Mouse (Mus musculus) neutrophil, adult 5-6 weeks (primary cell): ENCODE measurements around the gene Sap18. TPM values are rescaled to one million over a fixed set of nuclear protein-coding genes. Genes with fewer than 3 reads are reported as not detected.
A peak's percentile ranks its signal among the peaks of the same experiment; 100 is the strongest.
"Not testable (repeated sequence)": the region's sequence is repeated elsewhere in the genome, so short reads cannot be mapped to it uniquely, and the experiment has no call there.

ENCODE experiments used
- ATAC-seq: fragments of 151-379, 151-347 bp; 2 replicates; pipeline ENCODE4 v1.8.0; 2017; ENCODE audit warnings: mild to moderate bottlenecking, moderate TSS enrichment; ENCODE audit not compliant: insufficient number of reproducible peaks, poor library complexity, low FRiP score, severe bottlenecking; ENCODE audit errors: extremely low read depth
- total RNA-seq: library from RNA; stranded (forward); fragments of 200-1000 nt; gene quantifications from 2 replicates; pipeline ENCODE4 v1.2.3, GENCODE M21; 2017

The Sap18 gene
- total RNA-seq, 1 experiment from 2014 or later, result 34.6 TPM

DNA sequence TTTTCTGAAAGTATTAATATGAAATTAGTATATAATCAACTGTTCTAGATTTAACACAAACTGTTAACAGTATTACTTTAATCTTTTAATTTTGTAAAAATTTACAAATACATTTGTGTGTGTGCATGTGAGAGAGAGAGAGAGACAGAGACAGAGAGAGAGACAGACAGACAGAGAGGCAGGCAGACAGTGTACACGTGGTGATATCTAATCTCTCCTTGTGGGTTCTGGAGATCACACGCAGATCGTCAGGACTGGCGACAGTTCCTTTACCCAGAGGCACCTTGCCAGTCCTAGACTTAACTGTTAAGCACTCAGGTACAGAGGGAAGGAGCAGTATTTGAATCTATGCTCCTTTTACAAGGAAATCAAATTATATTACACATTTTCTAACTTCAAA is 22.9 kb downstream of the Sap18 start:
- no peak for ATAC-seq

DNA sequence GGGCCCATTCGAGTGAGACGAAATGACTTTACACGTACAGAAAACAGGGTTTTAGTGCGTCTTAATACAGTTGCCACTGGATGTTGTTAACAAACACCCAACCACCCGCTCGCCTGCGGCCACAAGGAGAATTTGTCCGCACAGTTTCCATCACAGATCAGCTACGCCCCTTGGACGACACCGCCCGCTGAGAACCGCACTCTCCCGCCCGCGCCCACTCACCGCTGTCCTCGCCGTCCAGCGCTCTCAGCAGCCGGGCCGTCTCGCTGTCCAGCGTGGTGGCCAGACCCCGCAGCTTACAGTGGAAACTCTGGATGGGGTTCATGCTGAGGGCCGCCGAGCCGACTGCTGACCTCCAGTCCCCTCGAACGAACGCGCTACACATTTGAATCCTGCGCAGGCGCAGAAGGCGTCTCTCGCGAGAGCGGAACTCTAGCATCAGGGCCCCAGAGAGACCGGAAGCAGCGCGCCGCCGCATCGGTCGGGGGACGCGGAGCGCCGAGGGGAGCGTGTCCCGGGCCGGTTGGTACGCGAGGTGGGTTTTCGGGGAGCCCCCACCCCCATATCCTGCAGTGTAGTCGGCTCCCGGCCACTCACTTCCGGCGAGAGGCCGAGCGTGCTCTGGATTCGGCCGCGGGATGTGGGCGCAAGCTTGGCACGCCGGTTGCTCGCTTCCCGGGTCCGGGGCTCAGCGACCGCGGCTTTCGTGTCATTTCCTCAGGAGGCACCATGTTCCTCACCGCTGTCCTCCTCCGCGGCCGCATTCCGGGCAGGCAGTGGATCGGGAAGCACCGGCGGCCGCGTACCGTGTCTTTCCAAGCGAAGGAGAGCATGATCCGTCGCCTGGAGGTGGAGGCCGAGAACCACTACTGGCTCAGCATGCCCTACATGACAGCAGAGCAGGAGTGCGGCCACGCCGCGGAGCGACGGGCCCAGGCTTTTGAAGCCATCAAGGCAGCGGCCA is 28.1 kb downstream of the Sap18 start, which contains the start of the genes Ska3 and Mrpl57:
Ska3 (minus strand) TSS at position 398 of the 964 bp plus-strand sequence.
Mrpl57 (plus strand) TSS at position 447 of the 964 bp plus-strand sequence.
- peak; percentile 85 for ATAC-seq

DNA sequence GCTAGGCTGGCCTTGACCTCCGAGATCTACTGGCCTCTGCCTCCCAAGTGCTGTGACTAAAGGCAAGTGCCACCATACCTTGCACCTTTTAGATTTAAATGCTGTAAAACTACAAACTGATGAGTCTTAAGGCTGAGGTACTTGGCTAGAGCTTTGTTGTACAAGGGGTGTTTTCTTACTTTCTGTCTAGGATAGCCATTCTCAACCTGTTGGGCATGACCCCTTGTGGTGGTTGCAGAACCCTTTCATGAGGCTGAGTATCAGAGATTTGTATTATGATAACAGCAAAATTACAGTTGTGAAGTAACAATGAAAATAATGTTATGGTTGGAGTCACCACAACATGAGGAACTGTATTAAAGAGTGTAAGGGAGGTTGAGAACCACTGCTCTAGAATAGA is 29.3 kb downstream of the Sap18 start:
- ATAC-seq, result peak; percentile 30; the same call in 1 of the 2 replicates

DNA sequence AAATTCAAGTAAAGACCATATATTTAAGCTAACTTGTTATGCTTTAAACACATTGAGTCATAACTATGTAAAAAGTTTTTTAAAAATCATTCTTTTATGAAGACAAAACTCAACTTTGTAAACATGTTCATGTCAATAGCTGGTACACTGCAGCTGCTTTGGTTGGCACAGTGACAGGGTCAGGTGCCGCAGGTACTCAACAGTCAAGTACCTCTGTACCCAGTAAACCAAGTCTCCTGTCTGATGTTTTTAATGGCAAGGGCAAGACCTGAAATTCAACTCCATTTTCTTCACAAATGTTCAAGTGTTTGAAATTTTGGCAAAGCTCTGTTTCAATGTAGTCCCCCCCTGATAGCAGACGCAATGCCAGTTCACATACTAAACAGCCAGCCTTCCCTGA is 35.5 kb downstream of the Sap18 start:
- ATAC-seq, result no peak

DNA sequence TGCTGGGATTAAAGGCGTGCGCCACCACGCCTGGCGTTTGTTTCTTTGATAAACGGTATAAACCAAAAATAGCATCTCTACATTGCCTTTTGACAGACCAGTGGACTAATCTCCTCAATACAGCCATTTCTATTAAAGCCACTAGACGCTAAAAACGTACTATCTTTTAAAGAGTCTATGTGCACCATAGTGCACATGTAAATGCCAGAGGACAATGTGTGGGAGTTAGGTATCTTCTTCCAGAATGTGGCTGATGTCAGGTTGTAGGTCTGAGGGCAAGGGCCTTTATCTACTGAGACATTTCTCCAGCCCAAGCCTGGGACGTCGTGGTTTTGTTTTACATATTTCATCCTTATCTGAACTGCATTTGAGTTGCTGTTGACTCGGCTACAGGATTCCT is 37.2 kb downstream of the Sap18 start:
- ATAC-seq, result no peak

DNA sequence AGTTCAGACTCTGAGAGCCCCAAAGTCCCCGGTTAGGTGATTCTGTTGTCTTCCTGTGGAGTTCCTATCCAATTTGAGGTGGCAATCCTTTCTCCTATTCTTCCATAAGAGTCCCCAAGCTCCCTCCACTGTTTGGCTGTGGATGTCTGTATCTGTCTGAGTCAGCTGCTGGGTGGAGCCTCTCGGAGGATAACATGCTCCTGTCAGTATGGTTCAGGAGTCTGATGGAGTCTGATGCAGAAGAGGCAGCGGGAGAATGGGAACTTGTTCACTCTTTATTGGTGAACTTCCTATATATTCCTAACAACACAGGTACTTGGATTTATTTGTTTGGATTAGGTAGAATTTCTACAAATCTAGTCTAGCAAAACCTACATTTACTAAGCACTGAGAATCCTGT is 46.6 kb downstream of the Sap18 start:
- ATAC-seq, result no peak

DNA sequence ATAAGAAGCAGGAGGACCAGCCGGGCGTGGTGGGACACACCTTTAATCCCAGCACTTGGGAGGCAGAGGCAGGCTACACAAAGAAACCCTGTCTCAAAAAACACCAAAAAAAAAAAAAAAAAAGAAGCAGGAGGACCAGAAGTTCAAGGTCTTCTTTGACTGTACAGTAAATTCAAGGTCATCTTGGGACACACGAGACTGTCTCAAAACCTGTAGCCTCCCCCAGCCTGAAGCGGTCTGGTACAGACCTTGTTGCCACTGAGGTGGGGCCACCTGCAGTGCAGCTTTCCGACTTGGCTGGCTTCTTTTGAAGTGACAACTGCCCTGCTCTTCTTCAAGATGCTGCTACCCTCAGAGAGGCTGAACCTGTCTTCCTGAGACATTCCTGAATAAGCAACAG is 50.1 kb downstream of the Sap18 start:
- ATAC-seq, result not testable (repeated sequence)

DNA sequence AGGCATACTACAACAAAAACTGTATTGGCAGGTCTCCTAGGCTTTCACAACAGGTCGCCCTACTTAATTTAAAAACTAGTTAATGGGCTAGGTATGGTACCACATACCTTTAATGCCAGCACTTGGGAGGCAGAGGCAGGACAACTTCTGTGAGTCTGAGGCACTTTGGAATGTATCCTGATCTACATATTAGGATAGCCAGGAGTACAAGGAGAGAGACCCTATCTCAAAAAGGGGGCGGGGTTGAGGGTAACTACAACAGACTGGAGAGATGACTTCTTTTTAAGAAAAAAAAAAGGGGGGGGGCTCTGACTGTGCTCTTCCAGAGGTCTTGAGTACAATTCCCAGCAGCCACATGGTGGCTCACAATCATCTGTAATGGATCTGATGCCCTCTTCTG is 50.7 kb downstream of the Sap18 start:
- no peak for ATAC-seq

DNA sequence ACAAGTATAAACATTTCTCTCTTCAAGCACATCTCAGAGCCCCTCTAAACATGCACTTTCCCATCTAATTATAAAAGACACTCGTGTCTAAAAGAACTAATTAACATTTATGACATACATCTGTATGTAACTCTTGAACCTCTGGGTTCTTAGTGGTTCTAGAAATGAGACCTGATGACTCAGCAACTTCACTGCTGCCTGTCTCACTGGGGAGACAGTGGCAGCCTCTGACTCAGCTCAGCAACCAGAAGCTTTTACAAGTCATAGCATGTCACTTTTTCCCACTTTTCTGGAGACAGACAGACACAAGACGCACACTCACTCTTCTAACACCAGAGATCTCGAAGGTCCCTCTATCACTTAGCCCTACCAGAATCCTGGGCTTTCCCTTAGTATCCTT is 52.4 kb downstream of the Sap18 start:
- no peak for ATAC-seq

DNA sequence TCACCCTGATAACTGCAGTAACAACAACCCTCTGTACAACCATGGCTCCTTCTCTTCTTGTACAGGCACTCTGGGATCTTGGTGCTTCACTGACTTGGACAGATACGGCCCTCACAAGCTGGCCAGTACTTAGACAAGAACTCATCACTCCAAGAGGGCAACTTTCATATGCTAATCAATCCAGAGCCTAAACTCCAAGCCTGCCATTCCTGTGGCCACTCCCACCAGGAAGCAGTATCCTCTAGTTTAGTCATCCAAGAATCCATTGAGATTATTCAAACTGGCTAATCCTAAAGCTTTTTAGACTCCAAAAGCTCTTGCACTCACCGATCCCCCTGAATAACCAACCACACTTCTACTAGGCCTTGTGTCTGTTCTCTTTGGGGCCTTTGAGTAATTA is 55.0 kb downstream of the Sap18 start:
- ATAC-seq, result no peak

DNA sequence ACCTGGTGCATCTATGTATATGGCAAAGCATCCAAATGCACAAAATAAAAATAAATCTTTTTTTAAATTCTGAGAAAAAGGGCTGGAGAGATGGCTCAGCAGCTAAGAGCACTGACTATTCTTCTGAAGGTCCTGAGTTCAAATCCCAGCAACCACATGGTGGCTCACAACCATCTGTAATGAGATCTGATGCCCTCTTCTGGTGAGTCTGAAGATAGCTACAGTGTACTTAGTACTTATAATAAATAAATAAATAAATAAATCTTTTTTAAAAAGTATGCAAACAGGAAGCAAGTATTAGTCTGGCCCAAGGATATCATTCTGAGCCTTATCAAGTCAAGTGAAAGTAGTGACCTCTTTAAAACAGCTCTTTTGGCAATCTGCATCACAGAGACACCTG is 58.1 kb downstream of the Sap18 start:
- ATAC-seq, result not testable (repeated sequence)

Other genes starting within 250 kb of the Sap18 start
- gene Eef1akmt1, start 226.6 kb upstream of the Sap18 start, total RNA-seq, result 2.7 and 4.2 TPM in 2 replicates
- 23.9 and 27.1 TPM in 2 replicates for gene Xpo4, start 132.8 kb upstream of the Sap18 start, total RNA-seq
- gene Gm49361, start 52.1 kb upstream of the Sap18 start, total RNA-seq, result not detected in 2 replicates
- 58.7 and 59.2 TPM in 2 replicates for gene Lats2, start 39.8 kb upstream of the Sap18 start, total RNA-seq
- 0.61 TPM in 1 of 2 replicates, not detected in the other for gene Ska3, start 28.0 kb downstream of the Sap18 start, total RNA-seq
- gene Mrpl57, start 28.1 kb downstream of the Sap18 start, total RNA-seq, result 15.6 and 19.2 TPM in 2 replicates
- gene Zdhhc20, start 92.1 kb downstream of the Sap18 start, total RNA-seq, result 86.4 and 94.2 TPM in 2 replicates
- gene Micu2, start 201.1 kb downstream of the Sap18 start, total RNA-seq, result 92.2 and 97.1 TPM in 2 replicates